Mouse (Mus musculus): ENCODE results near the gene Tmbim1. TPM values are rescaled to one million over a fixed set of nuclear protein-coding genes. Genes with fewer than 3 reads are reported as not detected.

The Tmbim1 gene
- 7.9 TPM for polyA plus RNA-seq (2017; shearing (Covaris generic))

GRCm38 (mm10) chr1:74305522-74305921, at the start of gene Tmbim1:
Tmbim1 (minus strand) TSS chr1:74305622.

GRCm38 (mm10) chr1:74284543-74285160, 20.8 kb downstream of the Tmbim1 start, which contains the start of the genes Aamp and Pnkd:
Aamp (minus strand) TSS chr1:74284738.
Pnkd (plus strand) TSS chr1:74284930.

GRCm38 (mm10) chr1:74278538-74278937, 26.9 kb downstream of the Tmbim1 start, which contains the start of gene Gpbar1:
Gpbar1 (plus strand) TSS chr1:74278550.

Other genes starting within 250 kb of the Tmbim1 start
- gene Tns1, start 181.2 kb downstream of the Tmbim1 start, polyA plus RNA-seq (2017; shearing (Covaris generic)): 1.5 TPM
- not detected for gene Rufy4, start 180.1 kb downstream of the Tmbim1 start, polyA plus RNA-seq (2017; shearing (Covaris generic))
- not detected for gene Cxcr2, start 151.6 kb downstream of the Tmbim1 start, polyA plus RNA-seq (2017; shearing (Covaris generic))
- gene Cxcr1, start 111.0 kb downstream of the Tmbim1 start, polyA plus RNA-seq (2017; shearing (Covaris generic)): not detected
- 944 TPM for gene Arpc2, start 69.5 kb downstream of the Tmbim1 start, polyA plus RNA-seq (2017; shearing (Covaris generic))
- not detected for gene Gpbar1, start 27.1 kb downstream of the Tmbim1 start, polyA plus RNA-seq (2017; shearing (Covaris generic))
- 242 TPM for gene Aamp, start 20.9 kb downstream of the Tmbim1 start, polyA plus RNA-seq (2017; shearing (Covaris generic))
- gene Pnkd, start 20.7 kb downstream of the Tmbim1 start, polyA plus RNA-seq (2017; shearing (Covaris generic)): 36.7 TPM
- gene Catip, start 56.5 kb upstream of the Tmbim1 start, polyA plus RNA-seq (2017; shearing (Covaris generic)): not detected
- not detected for gene Slc11a1, start 69.6 kb upstream of the Tmbim1 start, polyA plus RNA-seq (2017; shearing (Covaris generic))
- 4.6 TPM for gene Ctdsp1, start 85.9 kb upstream of the Tmbim1 start, polyA plus RNA-seq (2017; shearing (Covaris generic))
- not detected for gene Vil1, start 103.8 kb upstream of the Tmbim1 start, polyA plus RNA-seq (2017; shearing (Covaris generic))
- 15.8 TPM for gene Cnot9, start 200.4 kb upstream of the Tmbim1 start, polyA plus RNA-seq (2017; shearing (Covaris generic))
- gene Plcd4, start 237.3 kb upstream of the Tmbim1 start, polyA plus RNA-seq (2017; shearing (Covaris generic)): 0.44 TPM
- 15.9 TPM for gene Usp37, start 238.7 kb upstream of the Tmbim1 start, polyA plus RNA-seq (2017; shearing (Covaris generic))